Mouse (Mus musculus): ENCODE data around the gene Six6.

- TF ChIP-seq CTCF (IDR thresholded peaks at IDR 0.05; ENCODE audit: insufficient read depth, low read depth, low read length), result no peak
- no peak for TF ChIP-seq POLR2A (IDR thresholded peaks at IDR 0.05; ENCODE audit: insufficient read depth, low read depth, low read length)
Measured at GRCm38 (mm10) chr12:72977851-72978250, 38.2 kb downstream of the Six6 start.
